ENCODE assay signal across 37 mouse cellular contexts in genomic region chr8:3389506-3389905, GRCm38 (mm10). TPM values are rescaled to one million over a fixed set of nuclear protein-coding genes. Genes with fewer than 3 reads are reported as not detected.
"Had no signal": no experiment of that assay in that cellular context is flagged by ENCODE, and none has a peak within 500 bp of the region (broad histone marks: within the 10 kb centered on the region; RNA-seq: fewer than 3 reads in every experiment).

No protein-coding gene starts in this region.

- H3K4me3 ChIP-seq: limb, embryonic 10.5 days; limb, embryonic 12.5 days; limb, embryonic 13.5 days; limb, embryonic 15.5 days; liver, embryonic 12.5 days; liver, embryonic 13.5 days; liver, embryonic 15.5 days; lung, embryonic 15.5 days; megakaryocyte, embryonic 14.5 days; midbrain, embryonic 10.5 days; midbrain, embryonic 12.5 days; midbrain, embryonic 13.5 days; midbrain, embryonic 15.5 days; myocyte; neural tube, embryonic 12.5 days had no signal

- H3K9ac ChIP-seq: limb, embryonic 12.5 days; limb, embryonic 13.5 days; limb, embryonic 15.5 days; liver, embryonic 12.5 days; liver, embryonic 13.5 days; liver, embryonic 14.5 days; liver, embryonic 15.5 days; liver, postnatal 0 days; lung, embryonic 14.5 days; lung, embryonic 15.5 days; midbrain, embryonic 12.5 days; midbrain, embryonic 13.5 days; midbrain, embryonic 15.5 days; neural tube, embryonic 12.5 days had no signal

- H3K27me3 ChIP-seq: limb, embryonic 12.5 days; limb, embryonic 15.5 days; liver, embryonic 12.5 days; liver, embryonic 13.5 days; liver, embryonic 15.5 days; lung, embryonic 15.5 days; megakaryocyte, embryonic 14.5 days; midbrain, embryonic 12.5 days; midbrain, embryonic 13.5 days; midbrain, embryonic 15.5 days; neural tube, embryonic 12.5 days had no signal

- H3K36me3 ChIP-seq: limb, embryonic 10.5 days; limb, embryonic 12.5 days; limb, embryonic 13.5 days; limb, embryonic 15.5 days; liver, embryonic 12.5 days; liver, embryonic 13.5 days; liver, embryonic 15.5 days; lung, embryonic 15.5 days; midbrain, embryonic 10.5 days; midbrain, embryonic 12.5 days; midbrain, embryonic 13.5 days; midbrain, embryonic 15.5 days; neural tube, embryonic 12.5 days had no signal

- H3K27ac ChIP-seq: limb, embryonic 10.5 days; limb, embryonic 12.5 days; limb, embryonic 13.5 days; limb, embryonic 15.5 days; liver, embryonic 12.5 days; liver, embryonic 13.5 days; liver, embryonic 14.5 days; liver, embryonic 15.5 days; lung, embryonic 15.5 days; macrophage; midbrain, embryonic 10.5 days; midbrain, embryonic 12.5 days; midbrain, embryonic 13.5 days; midbrain, embryonic 15.5 days; neural tube, embryonic 12.5 days had no signal

- DNase-seq: left cerebral cortex, postnatal 4 days; liver, embryonic 13.5 days; liver, postnatal 0 days; lung, adult 18-20 months; lung, adult 2 months; lung, embryonic 14.5 days; lung, postnatal 10 days; lung, postnatal 14 days; lung, postnatal 36 days; lung, postnatal 4 days; midbrain, embryonic 14.5 days had no signal

RNA-seq across cellular contexts. Expression of gene A430078G23Rik, which starts 36.3 kb away (rescaled TPM):
- total RNA-seq: left cerebral cortex, adult 8-10 months; left cerebral cortex, postnatal 10 days; left cerebral cortex, postnatal 14 days; left cerebral cortex, postnatal 25 days; left cerebral cortex, postnatal 36 days; midbrain, postnatal 0 days had no signal
- polyA plus RNA-seq: limb, embryonic 10.5 days; limb, embryonic 11.5 days; midbrain, embryonic 10.5 days; midbrain, embryonic 11.5 days; midbrain, embryonic 12.5 days; midbrain, embryonic 13.5 days; midbrain, embryonic 14.5 days; midbrain, embryonic 15.5 days; midbrain, embryonic 16.5 days; midbrain, postnatal 0 days; myocyte; neural tube, embryonic 11.5 days had no signal
